Mouse (Mus musculus) heart, postnatal 14 days (tissue): ENCODE results near the gene Cul1. TPM values are rescaled to one million over a fixed set of nuclear protein-coding genes. Genes with fewer than 3 reads are reported as not detected.
"Not testable (repeated sequence)": the region's sequence is repeated elsewhere in the genome, so short reads cannot be mapped to it uniquely, and the experiment has no call there.

ENCODE experiments used
- DNase-seq, 2 experiments: peaks; one replicate each; pipeline ENCODE4 v3.0.0; 2021 to 2022
- intact Hi-C: fragments of 180-260 bp; cut with DNase I; formaldehyde crosslinking; loops from one replicate; pipeline ENCODE4 v1.15.1; 2025
- long read RNA-seq, 2 experiments: library from polyadenylated mRNA; stranded (forward); transcript quantifications; one replicate each; pipeline ENCODE4 v2.0.0; 2021
- total RNA-seq, 2 experiments: library from RNA; stranded (reverse); gene quantifications; 2 replicates each; pipeline ENCODE4 v1.2.3; 2021

The Cul1 gene
- 10 to 100 TPM; 61.7 to 67.7 TPM for total RNA-seq
- long read RNA-seq, experiment 1, transcript Cul1-201 (22 exons, 3,161 nt) = major isoform, 100 of 121 reads
- long read RNA-seq, experiment 1, partial matches to known transcripts = 9 of 121 reads
- long read RNA-seq, experiment 1, other reads (novel, unspliced or antisense) = 10 of 121 reads
- long read RNA-seq, experiment 2, transcript Cul1-201 (22 exons, 3,161 nt) = major isoform, 110 of 126 reads
- long read RNA-seq, experiment 2, partial matches to known transcripts = 8 of 126 reads
- long read RNA-seq, experiment 2, other reads (novel, unspliced or antisense) = 8 of 126 reads

- intact Hi-C loops = loop anchor here (5.0 to 10.0 kb wide), 3 partner anchors 138 to 199 kb away; no protein-coding TSS in a partner anchor
- DNase-seq = no peak
Observed at GRCm38 (mm10) chr6:47453098-47453497, at the start of gene Cul1. TSS of gene Cul1 (plus strand) at chr6:47453398.

GRCm38 (mm10) chr6:47404419-47405382 is 48.5 kb upstream of the Cul1 start:
- intact Hi-C loops = no loop called here
- peak; percentile 5 to 21 for DNase-seq

- intact Hi-C loops = no loop called here
- no peak for DNase-seq
Observed at GRCm38 (mm10) chr6:47412886-47413606, 40.2 kb upstream of the Cul1 start.

- intact Hi-C loops = no loop called here
- DNase-seq = no peak
Observed at GRCm38 (mm10) chr6:47413656-47414055, 39.5 kb upstream of the Cul1 start.

GRCm38 (mm10) chr6:47418691-47419090 is 34.5 kb upstream of the Cul1 start:
- intact Hi-C loops = no loop called here
- DNase-seq = no peak

- intact Hi-C loops = no loop called here
- no peak for DNase-seq
Observed at GRCm38 (mm10) chr6:47420156-47420555, 33.0 kb upstream of the Cul1 start.

- intact Hi-C loops = no loop called here
- no peak for DNase-seq
Observed at GRCm38 (mm10) chr6:47421221-47421620, 32.0 kb upstream of the Cul1 start.

GRCm38 (mm10) chr6:47426136-47426535 is 27.1 kb upstream of the Cul1 start:
- no peak for DNase-seq

GRCm38 (mm10) chr6:47426556-47426955 is 26.6 kb upstream of the Cul1 start:
- intact Hi-C loops, DNase-seq: not testable (repeated sequence)

More at GRCm38 (mm10) chr6:47426136-47426535, 27.1 kb upstream of the Cul1 start:
- intact Hi-C loops = no loop called here

- DNase-seq, intact Hi-C loops: not testable (repeated sequence)
Observed at GRCm38 (mm10) chr6:47432795-47433194, 20.4 kb upstream of the Cul1 start.

- no peak for DNase-seq
- intact Hi-C loops = no loop called here
Observed at GRCm38 (mm10) chr6:47440080-47440479, 13.1 kb upstream of the Cul1 start.

- intact Hi-C loops = no loop called here
- no peak for DNase-seq
Observed at GRCm38 (mm10) chr6:47447658-47448057, 5.5 kb upstream of the Cul1 start.

- intact Hi-C loops = loop anchor here (5.0 to 10.0 kb wide), 3 partner anchors 139 to 199 kb away; no protein-coding TSS in a partner anchor
- peak in 1 of 2 experiments; percentile 72 for DNase-seq
Observed at GRCm38 (mm10) chr6:47453522-47454130, 428 bp downstream of the Cul1 start.

- DNase-seq = peak; percentile 84 to 88
- intact Hi-C loops = loop anchor here (5.0 to 10.0 kb wide), 3 partner anchors 138 to 198 kb away; no protein-coding TSS in a partner anchor
Observed at GRCm38 (mm10) chr6:47454131-47454574, 955 bp downstream of the Cul1 start.

GRCm38 (mm10) chr6:47454575-47455571 is 1.7 kb downstream of the Cul1 start:
- peak; percentile 76 to 78 for DNase-seq
- intact Hi-C loops = loop anchor here (5.0 to 10.0 kb wide), 3 partner anchors 137 to 197 kb away; no protein-coding TSS in a partner anchor

GRCm38 (mm10) chr6:47455843-47456242 is 2.6 kb downstream of the Cul1 start:
- intact Hi-C loops = loop anchor here (10.0 kb wide), 1 partner anchor 141 kb away; no protein-coding TSS in a partner anchor
- no peak for DNase-seq

- intact Hi-C loops = loop anchor here (10.0 kb wide), 1 partner anchor 142 kb away; no protein-coding TSS in a partner anchor
- no peak for DNase-seq
Observed at GRCm38 (mm10) chr6:47456853-47457252, 3.7 kb downstream of the Cul1 start.

- intact Hi-C loops = no loop called here
- DNase-seq = no peak
Observed at GRCm38 (mm10) chr6:47465400-47465799, 12.2 kb downstream of the Cul1 start.
